Mouse (Mus musculus) adrenal gland, postnatal 4 days (tissue): ENCODE measurements at regions not wholly inside any gene's neighbourhood (a gene's known extent, or its start where the extent isn't known, plus 50 kb on each side); places are given as distances from the start of the nearest gene placed in this dataset.

Source experiments
- DNase-seq, 2 experiments: peaks; one replicate each; pipeline ENCODE4 v3.0.0; 2021 to 2022; ENCODE audit warnings: low spot score in 2 of 2, mixed read lengths in 2 of 2

DNA sequence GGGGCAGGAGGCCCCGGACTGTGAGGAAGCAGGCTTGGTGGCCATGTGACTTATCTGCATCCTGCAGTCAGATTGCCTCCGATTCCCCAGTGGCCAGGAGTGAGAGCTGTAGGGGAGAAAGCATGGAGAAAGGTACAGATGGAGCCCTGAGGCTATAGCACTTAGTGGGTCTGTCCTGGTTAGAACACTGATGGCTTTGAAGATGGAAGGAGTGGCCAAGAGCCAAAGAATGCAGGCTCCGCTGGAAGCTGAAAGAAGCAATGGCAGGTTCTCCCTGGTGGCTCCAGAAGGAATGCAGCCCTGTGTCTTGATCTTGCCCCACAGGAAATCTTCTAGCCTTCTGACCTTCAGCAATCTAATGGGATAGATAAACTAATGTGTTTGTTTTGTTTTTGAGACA lies 926.3 kb downstream of the 4930447A16Rik start:
- no peak for DNase-seq

DNA sequence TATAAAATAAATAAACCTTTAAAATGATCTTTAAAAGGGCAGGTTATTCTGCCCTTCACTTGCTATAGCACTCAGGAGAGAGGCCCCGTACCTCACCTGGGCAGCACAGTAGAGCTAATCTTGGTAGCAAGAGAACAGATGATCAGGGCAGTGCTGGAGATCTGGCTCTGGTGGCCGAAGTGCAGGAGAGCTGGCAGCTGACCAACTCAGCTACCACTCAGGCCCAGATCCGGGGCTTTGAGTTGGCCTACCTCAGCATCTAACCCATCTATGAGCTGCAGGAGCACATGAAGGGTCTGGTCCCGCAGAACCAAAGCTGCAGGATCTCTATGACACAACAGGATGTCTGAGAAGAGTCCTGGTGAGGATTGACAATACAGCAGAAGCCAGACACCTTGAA lies 928.0 kb downstream of the 4930447A16Rik start:
- no peak for DNase-seq

DNA sequence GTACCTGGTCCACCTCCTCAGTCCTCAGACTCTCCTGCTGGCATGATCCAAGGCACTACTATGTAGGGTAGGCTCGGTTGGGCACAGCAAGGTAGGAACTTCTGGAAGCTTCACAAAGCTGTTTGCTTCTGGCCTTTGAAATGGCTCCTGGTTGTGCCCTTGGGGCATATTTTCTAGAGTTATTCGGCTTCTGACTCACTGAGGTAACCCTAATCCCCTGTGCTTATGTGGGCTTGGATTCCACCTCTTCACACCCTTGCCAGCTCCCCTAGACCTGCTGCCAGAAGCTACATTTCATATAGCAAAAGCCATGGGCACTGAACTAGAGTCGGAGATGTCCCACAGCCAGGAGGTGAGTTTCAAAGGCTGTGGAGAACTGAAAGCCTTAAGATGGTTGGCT lies 933.7 kb downstream of the 4930447A16Rik start:
- no peak for DNase-seq

DNA sequence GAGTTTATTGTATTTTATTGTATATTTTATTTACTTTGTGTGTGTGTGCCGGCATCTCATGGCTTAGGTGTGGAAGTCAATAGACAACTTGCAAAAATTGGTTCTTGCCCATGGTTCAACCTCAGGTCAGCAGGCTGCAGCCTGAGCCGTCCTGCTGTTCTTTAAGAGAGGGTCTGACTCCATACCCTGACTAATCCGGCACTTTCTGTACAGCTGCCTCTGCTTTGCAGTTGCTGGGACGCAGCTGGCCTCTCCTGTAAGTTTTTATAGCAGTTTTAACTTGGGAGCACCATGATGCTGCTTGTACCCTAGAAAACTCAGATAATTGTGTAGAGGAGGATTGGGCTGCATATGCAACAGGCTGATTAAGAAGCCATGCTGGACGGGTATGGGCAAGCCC lies 938.2 kb downstream of the 4930447A16Rik start:
- no peak for DNase-seq

DNA sequence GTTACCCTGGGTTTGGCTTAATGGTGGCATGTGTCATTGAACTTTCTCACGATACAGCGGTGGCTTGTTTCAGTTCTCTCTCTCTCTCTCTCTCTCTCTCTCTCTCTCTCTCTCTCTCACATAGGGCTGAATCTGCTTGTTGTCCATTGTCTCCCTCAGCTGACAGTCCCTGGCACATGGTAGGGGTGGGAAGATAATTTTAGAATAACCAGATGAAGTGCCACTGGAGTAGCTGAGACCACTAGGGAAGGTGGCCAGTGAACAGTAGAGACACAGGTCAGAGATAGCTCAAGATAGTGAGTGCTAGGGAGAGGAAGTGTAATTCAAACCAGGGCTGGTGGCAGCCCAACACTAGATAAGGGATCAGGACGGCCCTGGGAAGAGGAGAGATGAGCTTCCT lies 938.7 kb downstream of the 4930447A16Rik start:
- no peak for DNase-seq

DNA sequence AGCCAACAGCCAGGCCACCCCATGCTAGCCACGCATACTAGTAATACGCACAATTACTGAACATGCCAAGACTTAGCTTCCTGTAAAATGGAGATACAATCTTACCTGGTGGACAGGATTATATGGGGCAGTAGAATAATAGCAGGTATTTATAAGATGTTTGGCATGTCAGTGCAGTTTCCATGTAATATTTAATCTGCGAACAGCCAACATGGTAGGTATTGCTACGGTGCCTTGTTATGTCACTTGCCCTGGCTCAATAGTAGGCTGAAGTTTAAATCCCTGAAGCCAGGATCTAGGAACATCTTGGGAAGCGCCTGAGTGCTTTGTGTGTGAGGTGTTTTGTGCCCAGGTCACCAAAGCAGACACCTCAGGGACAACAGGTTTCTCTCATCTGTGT lies 942.3 kb downstream of the 4930447A16Rik start:
- no peak for DNase-seq

DNA sequence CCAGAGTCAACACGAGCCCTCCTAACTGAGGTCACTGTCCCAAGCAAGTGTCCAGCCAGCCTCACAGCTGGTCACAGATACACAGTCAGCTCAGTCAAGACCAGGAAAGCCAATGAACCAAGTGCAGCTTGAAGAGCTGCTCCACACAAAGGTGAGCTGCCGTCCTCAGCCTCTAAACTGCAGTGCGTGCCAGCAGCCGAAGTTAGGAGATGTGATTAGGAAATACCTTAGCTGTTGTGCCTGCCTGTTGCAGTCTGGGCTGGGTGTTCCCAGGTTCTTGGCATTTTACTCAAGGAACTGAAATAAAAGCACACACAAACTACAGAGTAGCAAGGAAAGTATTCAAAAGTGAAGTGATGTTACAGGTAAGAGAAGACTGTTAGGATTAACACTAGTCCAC lies 942.9 kb downstream of the 4930447A16Rik start:
- no peak for DNase-seq

DNA sequence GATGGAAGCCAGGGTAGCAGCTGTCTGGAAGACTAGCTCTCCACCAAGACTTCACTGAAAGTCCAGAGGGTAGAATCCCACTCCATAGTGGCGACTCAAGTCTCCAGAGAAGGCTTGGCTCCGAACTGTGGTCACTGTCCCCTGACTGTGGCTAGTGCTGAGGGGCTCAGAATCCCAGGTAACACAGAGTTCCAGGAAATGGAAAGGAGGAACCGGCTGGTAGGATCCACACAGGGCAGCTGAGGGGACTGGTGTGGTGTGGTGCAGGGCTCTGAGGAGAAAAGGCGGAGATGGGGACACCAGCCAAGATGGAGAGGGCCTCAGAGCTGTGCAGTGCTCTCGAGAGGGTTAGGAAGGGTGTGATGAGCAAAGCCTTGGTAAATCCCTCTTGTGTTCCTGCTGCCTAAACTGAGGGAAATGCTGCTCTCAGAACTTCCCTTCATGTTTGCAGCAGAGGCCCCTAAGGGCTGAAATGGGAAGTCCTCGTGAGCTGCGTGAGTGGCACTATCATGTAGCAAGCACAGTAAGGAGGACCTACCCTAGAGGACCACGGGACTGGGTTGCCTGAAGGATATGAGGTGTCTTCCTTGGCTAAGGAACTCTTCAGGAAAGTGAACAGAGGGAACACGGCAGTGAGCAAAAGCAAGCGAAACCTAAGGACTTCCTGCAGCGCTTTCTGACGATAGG lies 946.2 kb downstream of the 4930447A16Rik start:
- DNase-seq: no peak

DNA sequence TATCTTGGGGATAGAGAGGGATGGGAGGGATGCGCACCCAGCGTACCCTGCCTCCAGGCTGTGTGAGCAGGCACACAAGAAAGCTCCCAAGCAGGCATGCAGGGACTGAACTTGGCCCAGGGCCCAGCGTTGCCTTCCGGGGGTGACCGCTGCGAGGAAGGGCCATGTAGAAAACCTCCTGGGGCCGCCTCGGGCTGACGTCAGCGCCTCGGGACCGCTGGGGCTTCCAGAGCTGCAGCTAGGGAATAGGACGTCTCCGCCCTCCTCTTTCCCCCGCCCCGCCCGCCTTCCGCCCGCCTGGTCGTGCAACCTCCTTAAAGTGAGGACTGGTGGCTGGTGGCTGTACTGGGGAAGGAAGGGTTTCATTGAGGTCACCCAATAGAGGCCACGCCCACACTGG lies 948.4 kb downstream of the 4930447A16Rik start:
- DNase-seq: peak; percentile 42 to 66

DNA sequence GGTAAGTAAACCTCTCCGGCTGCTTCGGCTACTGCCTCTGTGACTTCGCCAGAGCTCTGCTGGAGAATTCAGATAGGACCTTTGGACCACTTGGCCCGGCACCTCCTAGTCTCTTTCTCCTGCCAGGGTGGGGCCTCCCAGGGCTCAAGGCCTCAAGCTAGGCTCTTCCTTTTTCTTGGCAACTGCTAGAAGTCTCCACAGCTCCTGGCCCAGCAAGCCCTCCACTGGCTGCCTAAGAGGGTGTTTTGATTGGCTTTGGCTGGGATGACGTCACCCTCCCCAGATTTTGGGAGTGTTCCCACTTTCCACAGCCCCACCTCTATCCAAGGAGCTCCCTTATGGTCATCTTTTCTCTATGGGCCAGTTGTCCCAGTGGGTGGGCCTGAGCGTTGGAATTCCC lies 949.4 kb downstream of the 4930447A16Rik start:
- peak; percentile 5 to 14 for DNase-seq

DNA sequence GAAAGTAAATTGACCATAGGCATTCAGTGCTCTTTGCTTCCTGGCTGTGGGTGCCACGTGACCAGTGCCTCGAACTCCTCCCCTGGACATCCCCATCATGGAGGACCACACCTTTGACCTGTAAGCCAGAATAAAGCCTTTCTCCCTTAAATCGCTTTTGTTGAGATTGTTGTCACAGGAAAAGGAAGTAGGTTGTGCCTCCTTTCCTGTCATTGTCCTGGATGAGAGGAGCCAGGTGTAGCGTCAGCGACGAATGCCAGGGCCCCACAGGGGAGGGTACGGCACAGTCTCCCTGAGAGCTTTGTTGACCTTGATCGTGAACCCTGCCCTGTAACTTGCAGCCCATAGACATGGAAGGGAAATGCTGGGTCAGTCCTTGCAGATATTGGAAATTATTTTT lies 952.8 kb downstream of the 4930447A16Rik start:
- no peak for DNase-seq

DNA sequence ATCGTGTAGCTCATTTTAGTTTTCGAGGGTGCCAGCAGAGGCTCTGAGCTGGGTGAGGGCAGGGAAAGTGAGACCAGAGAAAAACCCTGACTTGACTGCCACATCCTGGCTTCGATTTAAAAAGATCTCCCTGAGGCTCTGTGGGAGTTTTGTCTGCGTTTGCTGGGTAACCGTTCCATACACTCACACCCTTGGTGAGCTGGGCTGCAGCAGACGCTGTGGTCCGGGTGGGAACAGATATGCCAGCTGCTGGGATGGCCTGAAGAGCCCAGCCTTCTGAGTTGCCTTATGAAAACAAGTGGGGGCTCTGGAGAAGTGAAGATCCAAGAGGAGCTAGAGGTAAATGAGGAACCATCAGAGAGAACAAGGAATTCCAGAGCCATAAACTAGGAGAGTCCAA lies 962.3 kb downstream of the 4930447A16Rik start:
- no peak for DNase-seq

DNA sequence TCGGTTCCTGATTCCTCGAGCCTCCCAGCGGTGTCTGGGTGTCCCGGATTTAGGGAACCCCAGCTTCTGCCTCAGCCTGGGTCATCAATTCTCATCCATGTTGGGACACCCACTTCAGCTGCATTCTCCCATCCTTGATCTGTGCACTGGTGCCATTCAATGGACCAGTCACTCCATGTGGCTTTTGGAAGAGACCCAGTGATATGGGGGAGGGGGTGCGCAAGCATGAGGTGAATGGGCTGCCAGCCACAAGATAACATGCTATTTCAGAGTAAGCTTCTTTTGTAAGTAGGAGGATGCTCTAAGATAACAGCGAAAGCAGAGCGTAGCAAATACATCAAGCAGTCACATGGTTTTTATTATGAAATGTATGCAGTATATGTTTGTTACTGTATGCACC lies 963.1 kb downstream of the 4930447A16Rik start:
- DNase-seq: no peak

DNA sequence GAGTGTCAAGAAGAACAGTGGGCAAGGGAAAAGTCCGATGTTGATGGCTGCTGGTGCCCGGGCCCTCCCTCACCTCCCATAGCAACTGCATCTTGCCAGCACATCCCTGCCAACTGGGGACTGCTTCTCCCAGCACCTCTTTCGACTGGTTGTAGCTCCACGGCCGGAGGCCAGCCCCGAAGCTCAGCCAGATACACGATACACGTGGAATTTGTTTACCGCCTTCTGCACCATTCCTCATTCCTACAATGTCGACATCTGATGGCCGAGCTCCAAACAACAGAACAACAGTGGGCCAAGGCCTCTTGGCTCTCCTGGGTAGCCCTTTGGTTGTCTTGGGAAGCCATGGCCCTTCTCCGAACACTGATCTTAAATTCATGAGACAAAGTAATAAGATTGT lies 965.1 kb downstream of the 4930447A16Rik start:
- DNase-seq: no peak

DNA sequence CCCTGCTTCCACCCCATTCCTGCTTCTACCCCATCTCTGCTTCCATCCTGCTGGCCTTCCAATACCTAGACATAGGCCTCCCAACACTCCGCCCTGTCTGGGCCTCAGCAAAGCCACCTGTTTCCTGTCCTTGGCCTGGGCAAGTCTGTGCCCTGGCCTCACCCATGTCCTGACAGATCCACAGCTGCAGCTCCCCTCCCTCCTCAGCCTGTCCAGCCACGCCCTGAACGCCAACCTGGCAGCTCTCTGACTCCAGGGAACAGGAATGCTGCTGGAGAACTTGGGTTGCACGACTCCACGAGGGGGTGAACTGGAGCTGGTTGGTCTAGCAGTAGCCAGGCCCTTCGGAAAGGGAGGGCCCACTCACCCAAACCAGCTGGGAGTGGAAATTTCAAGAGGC lies 966.1 kb downstream of the 4930447A16Rik start:
- no peak for DNase-seq

DNA sequence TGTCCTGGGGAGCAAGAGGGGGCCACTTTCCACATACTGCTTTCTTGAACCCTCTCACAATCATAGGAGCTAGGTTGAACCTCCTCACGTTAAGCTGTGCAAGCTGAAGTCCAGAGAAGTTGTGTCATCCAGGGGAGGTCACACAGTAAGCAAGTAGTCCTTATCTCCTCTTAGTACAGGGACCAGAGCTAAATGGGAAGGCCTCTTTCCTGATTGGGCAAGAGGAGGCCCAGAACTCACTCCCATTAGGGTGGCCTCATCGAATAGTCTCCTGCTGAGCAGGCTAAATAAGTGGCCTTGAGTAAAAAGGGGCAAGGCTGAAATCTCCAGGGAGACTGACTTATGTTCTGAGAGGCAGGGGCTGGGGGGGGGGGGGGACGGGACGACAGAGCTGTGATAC lies 966.5 kb downstream of the 4930447A16Rik start:
- DNase-seq: no peak

DNA sequence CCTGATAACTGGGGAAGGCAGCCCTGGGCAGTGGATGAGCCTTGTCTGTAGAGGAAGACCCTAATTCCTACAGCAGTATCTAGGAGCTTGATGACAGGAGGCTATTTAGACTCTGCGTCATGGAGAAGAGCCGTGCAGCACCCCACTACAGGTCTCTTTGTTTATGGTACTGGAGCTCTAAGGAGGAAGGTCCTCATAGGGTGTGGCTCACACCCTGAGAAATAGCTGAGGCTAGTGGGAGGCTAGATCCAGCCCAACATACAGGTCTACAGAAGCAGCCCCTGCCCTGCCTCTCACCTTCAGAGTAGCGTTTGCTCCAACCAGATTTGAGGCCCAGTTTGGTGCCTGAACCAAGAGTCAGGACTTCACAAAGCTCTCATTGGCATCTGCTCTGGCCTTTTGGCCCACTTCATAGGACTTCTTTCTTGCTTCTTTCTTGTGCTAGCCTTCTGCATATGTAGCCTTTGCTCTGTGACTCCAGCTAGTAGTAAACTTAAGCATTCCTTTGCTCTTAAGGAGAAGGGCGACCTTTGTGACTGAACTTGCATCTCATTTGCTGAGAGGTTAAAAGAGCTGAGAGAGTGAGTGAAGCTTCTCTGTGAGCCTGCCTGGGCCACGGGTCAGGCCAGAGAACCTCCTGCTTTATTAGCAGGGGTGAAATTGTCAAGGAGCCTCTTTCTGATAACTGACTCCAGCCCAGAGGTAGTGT lies 967.2 kb downstream of the 4930447A16Rik start:
- DNase-seq: no peak

DNA sequence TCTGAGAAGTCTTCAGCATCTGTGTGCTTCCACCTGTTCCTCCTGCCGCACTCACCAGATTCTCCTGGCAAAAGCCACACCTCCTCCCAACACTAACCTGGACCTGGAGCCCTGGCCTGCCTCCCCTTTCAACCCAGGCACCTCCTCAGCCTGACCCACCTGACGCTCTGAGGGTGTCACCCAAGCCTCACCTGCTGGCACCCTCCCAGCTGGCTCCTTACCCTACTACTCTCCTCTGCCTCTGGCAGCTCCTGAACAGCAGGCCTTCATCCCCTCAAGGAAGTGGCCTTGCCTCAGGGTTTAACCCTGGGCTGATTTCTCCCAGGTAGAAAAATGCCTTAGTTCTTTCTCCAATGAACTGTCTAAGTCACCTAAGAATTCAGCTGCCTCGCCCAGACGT lies 973.5 kb downstream of the 4930447A16Rik start:
- DNase-seq: no peak

DNA sequence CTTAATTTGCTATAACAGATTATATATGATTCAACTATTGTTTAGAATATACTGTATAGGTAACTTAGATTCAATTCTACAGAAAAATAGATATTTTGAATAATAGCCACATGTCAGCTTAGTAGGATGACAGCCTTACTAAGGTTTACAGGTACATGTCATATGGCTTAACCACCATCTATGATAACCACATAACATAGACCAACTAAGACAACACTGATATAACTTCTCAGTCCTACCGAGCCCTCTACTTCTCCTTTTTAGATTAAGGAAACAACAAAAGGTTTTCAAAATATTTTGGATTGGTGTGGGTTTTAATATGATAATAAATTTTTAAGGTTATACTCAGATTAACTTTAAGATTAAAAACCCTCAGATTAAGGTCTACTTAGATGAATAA lies 977.4 kb downstream of the 4930447A16Rik start:
- no peak for DNase-seq

DNA sequence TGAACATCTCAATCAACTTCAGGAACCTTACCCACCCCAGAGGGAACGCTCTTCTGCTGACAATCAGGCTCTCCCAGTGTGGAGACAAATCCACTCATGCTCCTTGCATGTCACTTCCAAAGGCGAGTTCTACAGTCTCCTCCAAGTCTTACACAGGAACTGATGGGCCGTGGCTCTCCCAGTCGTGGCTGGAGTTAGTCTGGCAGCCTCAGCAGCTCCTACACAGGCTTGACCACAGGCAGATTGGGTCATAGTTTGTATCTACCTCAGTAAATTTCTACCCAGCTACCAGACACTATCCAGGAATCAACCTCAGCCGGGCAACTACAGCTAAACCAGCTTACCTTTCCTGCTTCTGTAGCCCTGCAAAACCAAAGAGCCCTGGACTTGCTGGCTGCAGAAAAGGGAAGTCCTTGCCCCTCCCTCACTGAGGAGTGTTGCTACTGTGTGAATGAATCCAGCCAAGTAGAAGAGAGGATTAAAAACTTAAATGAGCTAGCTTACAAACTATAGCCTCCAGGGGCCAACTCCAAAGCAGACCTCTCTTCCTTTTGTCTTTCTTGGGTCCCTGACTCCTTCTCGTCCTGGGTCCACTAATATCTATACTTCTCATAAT lies 978.5 kb downstream of the 4930447A16Rik start:
- no peak for DNase-seq

DNA sequence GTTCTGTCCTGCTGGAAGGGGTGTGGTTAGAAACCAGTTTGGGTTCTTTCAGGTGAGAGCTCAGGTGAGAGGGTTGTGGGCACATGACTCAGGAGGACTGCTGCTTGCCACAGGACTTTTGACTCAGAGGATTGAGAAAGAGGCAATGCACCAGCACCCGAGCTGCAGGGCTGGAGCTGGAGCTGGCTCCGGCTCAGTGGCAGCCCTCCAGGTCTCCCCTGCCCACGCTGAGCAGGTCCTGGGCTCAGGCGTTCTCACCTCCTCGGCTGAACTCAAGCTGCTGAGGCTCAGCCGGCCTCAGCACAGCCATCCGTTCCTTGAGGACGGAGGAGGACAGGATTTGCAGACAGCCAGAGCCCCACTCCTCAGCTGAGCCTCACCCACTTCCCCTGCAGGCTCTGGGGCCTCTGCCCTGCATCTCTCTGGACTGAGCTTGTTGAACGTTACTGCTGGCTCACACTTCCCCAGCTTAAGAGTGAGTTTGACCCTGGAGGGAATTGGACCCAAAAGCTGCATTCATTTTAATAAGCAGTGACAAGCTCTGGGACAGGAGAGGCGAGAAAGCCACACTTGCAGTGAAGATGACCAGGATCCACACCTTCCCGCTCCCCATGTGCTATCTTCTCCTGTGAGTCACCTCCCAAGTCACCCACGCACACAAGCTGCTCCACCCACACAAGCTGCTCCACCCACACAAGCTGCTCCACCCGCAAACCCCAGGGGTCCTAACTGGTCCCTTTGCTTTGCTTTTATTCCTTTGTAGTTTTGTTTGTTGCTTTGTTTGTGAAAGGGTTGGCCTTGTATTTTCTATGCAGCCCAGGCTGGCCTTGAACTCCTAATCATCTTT lies 981.0 kb downstream of the 4930447A16Rik start:
- no peak for DNase-seq

DNA sequence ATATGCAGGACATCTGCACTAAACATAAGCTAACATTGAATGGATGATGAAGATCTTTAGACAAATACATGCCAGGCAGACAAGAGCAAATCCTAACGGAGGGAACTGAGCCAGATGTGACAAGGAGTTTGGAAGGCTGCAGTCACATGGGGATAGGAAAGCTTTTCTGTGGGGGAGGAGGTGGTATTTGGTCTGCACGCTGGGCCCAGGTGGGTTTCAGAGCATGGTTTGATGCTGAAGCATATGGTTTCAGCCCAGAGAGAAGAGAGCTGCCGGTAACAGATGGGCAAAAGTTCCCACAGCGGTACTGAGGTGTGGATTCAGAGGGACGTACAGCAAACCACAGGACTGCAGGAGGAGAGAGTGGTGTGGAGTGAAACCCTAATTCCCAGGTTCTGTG lies 982.1 kb downstream of the 4930447A16Rik start:
- no peak for DNase-seq
